Mouse (Mus musculus) neural tube, embryonic 15.5 days (tissue): ENCODE measurements around the gene 2310039H08Rik. TPM values are rescaled to one million over a fixed set of nuclear protein-coding genes. Genes with fewer than 3 reads are reported as not detected.
"Not testable (repeated sequence)": the region's sequence is repeated elsewhere in the genome, so short reads cannot be mapped to it uniquely, and the experiment has no call there.

Experiments
- ATAC-seq: fragments of 200-750 bp; cut with Nextera tagmentation; 2 replicates; pipeline ENCODE4 v1.8.0; 2017; ENCODE audit warnings: mild to moderate bottlenecking, moderate TSS enrichment, moderate library complexity; ENCODE audit not compliant: low FRiP score
- H3K27ac ChIP-seq: fragments of 300-500 bp; sonication (generic); replicated peaks from 2 replicates; pipeline ENCODE4 v1.5.1; 2015; ENCODE audit warnings: mild to moderate bottlenecking, inconsistent platforms
- H3K27me3 ChIP-seq: fragments of 300-500 bp; sonication (generic); replicated peaks from 2 replicates; pipeline ENCODE4 v1.6.1; 2015; ENCODE audit warnings: inconsistent platforms
- H3K36me3 ChIP-seq: fragments of 300-500 bp; sonication (generic); 2 replicates; pipeline ENCODE4 v1.6.1; 2015; ENCODE audit warnings: inconsistent platforms
- H3K4me1 ChIP-seq: fragments of 300-500 bp; sonication (generic); 2 replicates; pipeline ENCODE4 v1.6.1; 2015; ENCODE audit warnings: inconsistent platforms
- H3K4me2 ChIP-seq: fragments of 300-500 bp; sonication (generic); 2 replicates; pipeline ENCODE4 v1.6.1; 2015; ENCODE audit warnings: inconsistent platforms, mild to moderate bottlenecking, moderate library complexity
- H3K4me3 ChIP-seq: fragments of 300-500 bp; sonication (generic); replicated peaks from 2 replicates; pipeline ENCODE4 v1.5.1; 2015; ENCODE audit warnings: mild to moderate bottlenecking, inconsistent platforms
- H3K9ac ChIP-seq: fragments of 300-500 bp; sonication (generic); replicated peaks from 2 replicates; pipeline ENCODE4 v1.6.1; 2015; ENCODE audit warnings: mild to moderate bottlenecking, inconsistent platforms
- H3K9me3 ChIP-seq: fragments of 300-500 bp; sonication (generic); replicated peaks from 2 replicates; pipeline ENCODE4 v1.6.1; 2016; ENCODE audit warnings: inconsistent platforms
- WGBS: fragments of 180-500 bp; shearing (Covaris S2); methylation state at CpG from one replicate; pipeline ENCODE4 v1.1.7; 2015; ENCODE audit warnings: mixed read lengths; 5-methylcytosine and 5-hydroxymethylcytosine counted together
- polyA plus RNA-seq: library from polyadenylated mRNA; unstranded; fragments of >200 nt; fragmentation: Nextera tagmentation; extraction: Ambion mirVana; gene quantifications from 2 replicates; pipeline ENCODE4 v1.2.1, GENCODE M21; 2015

The 2310039H08Rik gene
- polyA plus RNA-seq, 1 experiment from 2014 or later: 53.8 TPM

- H3K27ac ChIP-seq: peak overlapping the region; percentile 89
Measured at GRCm38 (mm10) chr17:46783222-46783565, 10.8 kb downstream of the 2310039H08Rik start.

GRCm38 (mm10) chr17:46786952-46787351 lies 14.5 kb downstream of the 2310039H08Rik start:
- 92% methylated on average over 5 of the region's 5 CpGs for WGBS
- H3K9ac ChIP-seq: no peak overlapping the region

More at GRCm38 (mm10) chr17:46783222-46783565, 10.8 kb downstream of the 2310039H08Rik start:
- Histone ChIP-seq H3K9ac (no peak overlapping the region), H3K27me3 (no peaks in the 10 kb centered on the region), H3K36me3 (peaks cover 26% of the 10 kb centered on the region), H3K4me3 (peak overlapping the region; percentile 67), H3K9me3 (no peaks in the 10 kb centered on the region), H3K4me2 (peak overlapping the region; percentile 62), H3K4me1 (peaks cover 19% of the 10 kb centered on the region)
- WGBS: 78% methylated on average over 2 of the region's 2 CpGs
- no peak for ATAC-seq

DNA sequence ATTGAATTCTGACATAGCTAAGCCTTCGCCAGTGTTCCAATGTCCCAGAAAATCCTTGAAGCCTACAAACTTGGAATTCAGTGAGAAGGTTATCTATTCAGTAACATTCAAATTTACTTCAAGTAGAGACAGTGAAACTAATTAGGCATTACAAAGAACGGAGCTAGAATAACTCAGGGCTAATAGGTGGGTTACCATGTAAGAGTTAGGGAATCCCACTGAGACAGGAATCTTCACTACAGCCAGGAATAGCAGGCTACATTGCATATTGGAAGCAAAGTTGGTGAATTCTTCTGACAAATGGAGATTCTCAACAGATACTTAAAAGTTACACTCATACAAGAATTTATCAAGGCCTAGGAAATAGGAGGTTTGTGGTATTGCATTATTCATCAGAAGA lies 15.5 kb downstream of the 2310039H08Rik start:
- WGBS: 53% methylated on average over 2 of the region's 2 CpGs

More at GRCm38 (mm10) chr17:46786952-46787351, 14.5 kb downstream of the 2310039H08Rik start:
- Histone ChIP-seq H3K4me2 (no peak overlapping the region), H3K27ac (no peak overlapping the region), H3K36me3 (no peaks in the 10 kb centered on the region), H3K27me3 (no peaks in the 10 kb centered on the region), H3K4me3 (no peak overlapping the region), H3K9me3 (no peaks in the 10 kb centered on the region), H3K4me1 (no peaks in the 10 kb centered on the region)
- ATAC-seq: no peak

GRCm38 (mm10) chr17:46792963-46793362 lies 20.5 kb downstream of the 2310039H08Rik start:
- no peak for ATAC-seq
- no peaks in the 10 kb centered on the region for H3K27me3 ChIP-seq
- no peak overlapping the region for H3K4me3 ChIP-seq
- 83% methylated on average over 2 of the region's 2 CpGs for WGBS
- no peak overlapping the region for H3K27ac ChIP-seq
- H3K4me1 ChIP-seq: no peaks in the 10 kb centered on the region
- no peak overlapping the region for H3K9ac ChIP-seq
- no peak overlapping the region for H3K4me2 ChIP-seq
- H3K36me3 ChIP-seq: no peaks in the 10 kb centered on the region
- H3K9me3 ChIP-seq: no peaks in the 10 kb centered on the region

More for the DNA sequence above, 15.5 kb downstream of the 2310039H08Rik start:
- H3K36me3 ChIP-seq, H3K4me3 ChIP-seq, H3K27me3 ChIP-seq, ATAC-seq, H3K27ac ChIP-seq, H3K9ac ChIP-seq, H3K4me1 ChIP-seq, H3K4me2 ChIP-seq, H3K9me3 ChIP-seq: not testable (repeated sequence)

- 92% methylated on average over 4 of the region's 4 CpGs for WGBS
- no peaks in the 10 kb centered on the region for H3K9me3 ChIP-seq
- H3K4me1 ChIP-seq: no peaks in the 10 kb centered on the region
- no peak overlapping the region for H3K4me3 ChIP-seq
- H3K36me3 ChIP-seq: peaks cover 29% of the 10 kb centered on the region
- no peaks in the 10 kb centered on the region for H3K27me3 ChIP-seq
- no peak for ATAC-seq
- H3K9ac ChIP-seq: no peak overlapping the region
- H3K4me2 ChIP-seq: no peak overlapping the region
- no peak overlapping the region for H3K27ac ChIP-seq
Measured at GRCm38 (mm10) chr17:46796743-46797142, 24.3 kb downstream of the 2310039H08Rik start.

DNA sequence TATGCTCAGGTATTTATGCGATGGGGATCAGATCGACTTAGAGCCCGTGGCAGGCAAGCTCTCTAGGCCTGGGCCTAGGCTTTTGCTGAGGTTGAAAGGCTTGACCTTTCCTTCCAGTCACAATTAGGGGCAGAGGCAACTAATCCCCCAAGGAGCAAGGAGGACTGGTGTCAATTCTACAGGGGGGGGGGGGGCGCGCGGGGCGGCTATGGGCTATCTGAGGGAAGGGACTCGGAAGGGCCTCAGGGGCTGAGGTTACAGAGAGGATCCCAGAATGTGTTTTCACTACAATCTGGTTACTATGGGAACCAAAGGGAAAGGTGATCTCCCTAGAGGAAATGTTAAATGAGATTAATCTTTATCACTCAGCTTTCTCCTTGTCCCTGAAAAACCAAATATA lies 25.0 kb downstream of the 2310039H08Rik start:
- 76% methylated on average over 8 of the region's 8 CpGs for WGBS
- Histone ChIP-seq H3K4me3 (no peak overlapping the region), H3K27me3 (no peaks in the 10 kb centered on the region), H3K9me3 (no peaks in the 10 kb centered on the region), H3K36me3 (peaks cover 35% of the 10 kb centered on the region), H3K9ac (no peak overlapping the region), H3K4me1 (no peaks in the 10 kb centered on the region), H3K4me2 (no peak overlapping the region), H3K27ac (no peak overlapping the region)
- ATAC-seq: no peak

GRCm38 (mm10) chr17:46799680-46800079 lies 27.2 kb downstream of the 2310039H08Rik start:
- Histone ChIP-seq H3K4me1 (no peaks in the 10 kb centered on the region), H3K9ac (no peak overlapping the region), H3K9me3 (no peaks in the 10 kb centered on the region), H3K27ac (no peak overlapping the region), H3K36me3 (peaks cover 47% of the 10 kb centered on the region), H3K27me3 (no peaks in the 10 kb centered on the region), H3K4me3 (no peak overlapping the region), H3K4me2 (no peak overlapping the region)
- WGBS: 82% methylated on average over 10 of the region's 10 CpGs
- ATAC-seq: no peak

- H3K9me3 ChIP-seq: no peaks in the 10 kb centered on the region
- WGBS: 88% methylated on average over 6 of the region's 6 CpGs
- no peaks in the 10 kb centered on the region for H3K4me1 ChIP-seq
- no peak overlapping the region for H3K9ac ChIP-seq
- H3K27me3 ChIP-seq: no peaks in the 10 kb centered on the region
- H3K4me2 ChIP-seq: no peak overlapping the region
- ATAC-seq: no peak
- H3K4me3 ChIP-seq: no peak overlapping the region
- H3K36me3 ChIP-seq: peaks cover 63% of the 10 kb centered on the region
- no peak overlapping the region for H3K27ac ChIP-seq
Measured at GRCm38 (mm10) chr17:46801761-46802160, 29.3 kb downstream of the 2310039H08Rik start.

DNA sequence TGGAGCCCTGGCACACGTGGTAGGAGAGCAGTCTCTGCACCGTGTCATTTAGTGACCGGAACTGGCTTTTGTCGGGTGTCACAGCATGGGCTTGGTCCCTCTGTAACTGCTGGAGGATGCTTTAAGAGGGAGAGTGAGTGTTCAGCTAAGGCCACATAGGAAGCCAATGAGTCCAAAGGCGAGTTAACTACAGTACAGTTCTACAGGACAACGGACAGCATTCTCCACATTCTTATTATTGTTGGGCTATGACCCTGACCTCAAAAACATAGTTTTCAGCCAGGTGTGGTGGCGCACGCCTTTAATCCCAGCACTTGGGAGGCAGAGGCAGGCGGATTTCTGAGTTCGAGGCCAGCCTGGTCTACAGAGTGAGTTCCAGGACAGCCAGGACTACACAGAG lies 35.9 kb downstream of the 2310039H08Rik start:
- Histone ChIP-seq H3K27ac (no peak overlapping the region), H3K9me3 (no peaks in the 10 kb centered on the region), H3K27me3 (no peaks in the 10 kb centered on the region), H3K4me1 (no peaks in the 10 kb centered on the region), H3K9ac (no peak overlapping the region), H3K36me3 (peaks cover 76% of the 10 kb centered on the region), H3K4me3 (no peak overlapping the region), H3K4me2 (no peak overlapping the region)
- 91% methylated on average over 10 of the region's 10 CpGs for WGBS
- ATAC-seq: no peak

GRCm38 (mm10) chr17:46809131-46809830 lies 36.8 kb downstream of the 2310039H08Rik start:
- Histone ChIP-seq H3K27me3 (no peaks in the 10 kb centered on the region), H3K9me3 (no peaks in the 10 kb centered on the region), H3K36me3 (peaks cover 74% of the 10 kb centered on the region), H3K4me3 (no peak overlapping the region), H3K9ac (no peak overlapping the region), H3K27ac (no peak overlapping the region), H3K4me2 (no peak overlapping the region), H3K4me1 (no peaks in the 10 kb centered on the region)
- WGBS: 82% methylated on average over 6 of the region's 6 CpGs
- ATAC-seq: no peak

- Histone ChIP-seq H3K4me1 (no peaks in the 10 kb centered on the region), H3K9me3 (no peaks in the 10 kb centered on the region), H3K36me3 (peaks cover 68% of the 10 kb centered on the region), H3K9ac (no peak overlapping the region), H3K27ac (no peak overlapping the region), H3K27me3 (no peaks in the 10 kb centered on the region), H3K4me2 (no peak overlapping the region), H3K4me3 (no peak overlapping the region)
- 89% methylated on average over 3 of the region's 3 CpGs for WGBS
- ATAC-seq: no peak
Measured at GRCm38 (mm10) chr17:46810672-46811071, 38.2 kb downstream of the 2310039H08Rik start.

GRCm38 (mm10) chr17:46812442-46812841 lies 40.0 kb downstream of the 2310039H08Rik start:
- no peak for ATAC-seq
- peaks cover 56% of the 10 kb centered on the region for H3K36me3 ChIP-seq
- H3K27me3 ChIP-seq: no peaks in the 10 kb centered on the region
- H3K4me2 ChIP-seq: no peak overlapping the region
- 88% methylated on average over 1 of the region's 1 CpGs for WGBS
- H3K9ac ChIP-seq: no peak overlapping the region
- no peak overlapping the region for H3K4me3 ChIP-seq
- no peak overlapping the region for H3K27ac ChIP-seq
- no peaks in the 10 kb centered on the region for H3K4me1 ChIP-seq
- H3K9me3 ChIP-seq: no peaks in the 10 kb centered on the region
